Mouse (Mus musculus) heart, adult 8-10 months (tissue): ENCODE data around the gene Grid2. TPM values are rescaled to one million over a fixed set of nuclear protein-coding genes. Genes with fewer than 3 reads are reported as not detected.
"Not testable (repeated sequence)": the region's sequence is repeated elsewhere in the genome, so short reads cannot be mapped to it uniquely, and the experiment has no call there.

Experiments used
- DNase-seq: peaks from one replicate; pipeline ENCODE4 v3.0.0; 2022; ENCODE audit warnings: low spot score
- total RNA-seq, 4 experiments: library from RNA; stranded (reverse); gene quantifications; 2 replicates each; pipeline ENCODE4 v1.2.4; 2022

The Grid2 gene
- total RNA-seq: under 1 TPM in 3 of 4 experiments, not detected in 1; 0.03 to 0.16 (median 0.09) TPM

DNA sequence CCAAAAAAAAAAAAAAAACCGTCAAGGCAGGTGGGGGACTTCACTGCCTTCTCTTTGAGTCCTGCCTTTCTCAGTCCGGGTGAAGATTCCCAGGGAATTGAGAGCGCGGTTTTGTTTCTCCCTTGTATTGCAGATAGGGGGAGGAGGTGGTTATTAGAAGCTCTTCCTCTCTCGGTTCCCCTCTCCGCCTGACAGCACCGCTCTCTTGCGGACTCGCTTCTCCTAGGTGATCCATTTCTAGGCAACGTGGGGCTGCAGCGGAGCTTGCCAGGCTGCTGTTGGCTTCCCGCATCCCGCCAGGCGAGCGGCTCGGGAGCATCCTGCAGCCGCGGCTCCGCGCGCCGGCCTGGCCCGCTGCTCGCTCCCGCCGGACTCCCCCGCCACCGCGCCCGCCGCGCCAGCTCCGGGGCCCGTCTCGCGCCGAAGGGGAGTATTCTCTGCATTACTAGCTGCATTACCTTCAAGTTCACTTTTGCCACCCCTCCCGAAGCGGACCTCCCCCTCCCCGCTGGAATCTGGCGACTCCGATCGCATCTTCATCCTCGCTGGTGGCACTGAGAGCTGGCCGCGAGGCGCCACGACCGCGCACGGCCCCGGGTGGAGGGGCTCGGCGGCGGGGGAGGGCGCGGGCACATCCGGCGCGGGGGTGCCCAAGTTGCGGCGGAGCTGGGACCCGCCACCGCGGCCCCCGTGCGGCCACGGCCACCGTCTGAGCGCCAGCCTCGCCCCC lies at the start of gene Grid2:
Grid2 (plus strand) TSS at position 51 of the 730 bp plus-strand sequence.
- DNase-seq: no peak

DNA sequence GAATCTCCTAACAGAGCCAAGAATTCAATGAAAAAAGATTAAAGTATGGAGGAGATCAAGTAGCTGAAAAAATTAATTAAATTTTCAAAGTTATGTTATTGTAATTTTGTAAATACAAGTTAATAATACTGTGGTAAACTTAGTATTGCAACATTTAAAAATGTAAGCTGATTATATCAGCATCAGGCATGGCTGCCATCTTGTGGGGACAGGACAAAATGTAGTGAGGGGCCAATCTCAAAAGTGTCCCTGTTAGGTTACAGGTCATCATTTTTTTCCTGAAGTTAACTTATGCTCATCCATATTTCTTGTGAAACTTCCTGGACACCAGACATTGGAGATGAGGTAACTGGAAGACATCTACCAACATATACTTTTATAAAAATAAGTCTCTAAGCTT lies 4.9 kb upstream of the Grid2 start:
- DNase-seq: no peak

DNA sequence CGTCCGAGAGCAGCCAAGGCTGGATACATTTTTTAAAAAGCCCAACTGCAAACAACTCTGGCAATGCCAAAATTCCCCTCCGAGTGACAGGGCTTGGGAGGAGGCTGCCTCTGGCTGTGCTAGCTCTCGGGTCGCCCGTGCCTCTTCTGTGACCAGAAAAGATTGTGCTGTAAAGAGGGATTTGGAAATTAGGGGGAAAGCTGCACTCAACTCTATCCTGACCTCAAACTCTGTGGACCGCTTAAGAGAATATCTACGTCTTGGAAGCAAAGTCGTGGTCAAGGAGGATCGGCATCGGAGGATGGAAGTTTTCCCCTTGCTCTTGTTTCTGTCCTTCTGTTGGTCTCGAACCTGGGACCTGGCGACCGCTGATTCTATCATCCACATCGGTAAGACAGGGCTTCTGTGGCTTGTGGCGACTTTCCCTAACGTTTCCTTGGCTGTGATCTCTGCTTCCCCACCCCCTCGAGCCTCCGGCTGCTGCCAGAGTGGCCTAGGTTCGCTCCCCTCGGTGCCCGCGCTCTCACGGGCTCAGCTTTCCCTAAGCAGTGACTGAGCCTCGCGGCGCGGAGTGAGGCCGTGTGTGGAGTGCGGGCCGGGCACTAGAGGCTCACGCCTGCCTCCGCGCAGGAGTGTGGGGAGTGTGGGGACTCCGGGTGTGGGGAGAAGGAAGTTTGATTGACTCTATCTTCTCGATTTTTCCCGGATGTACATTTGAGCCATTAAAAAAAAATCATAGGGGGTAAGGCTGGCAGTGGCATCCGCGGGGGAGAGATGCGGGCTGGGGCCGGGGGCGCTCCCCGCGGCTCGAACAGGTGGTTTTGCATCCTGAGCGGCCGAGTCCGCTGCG lies 1.1 kb downstream of the Grid2 start:
- no peak for DNase-seq

DNA sequence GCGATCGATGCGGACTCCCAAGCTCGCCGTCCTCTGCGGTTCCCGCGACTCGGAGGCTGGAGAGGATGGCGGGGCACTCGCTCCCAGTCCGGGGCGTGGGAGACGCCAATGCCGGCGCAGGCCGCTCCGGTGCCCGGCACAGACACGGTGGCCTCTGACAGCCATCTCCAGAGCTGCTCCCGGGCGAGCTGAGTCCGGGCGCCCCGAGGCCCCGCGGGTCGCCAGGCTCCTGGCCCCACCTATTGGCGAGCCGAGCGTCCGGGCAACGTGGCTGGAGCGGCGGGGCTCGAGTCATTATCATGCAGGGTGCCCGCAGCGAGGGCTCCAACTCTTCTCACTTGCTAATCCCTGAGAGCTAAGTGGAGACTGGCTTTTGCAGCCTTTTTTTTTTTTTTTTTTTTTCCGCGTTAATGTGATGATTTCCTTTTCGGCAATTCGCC lies 1.8 kb downstream of the Grid2 start:
- no peak for DNase-seq

DNA sequence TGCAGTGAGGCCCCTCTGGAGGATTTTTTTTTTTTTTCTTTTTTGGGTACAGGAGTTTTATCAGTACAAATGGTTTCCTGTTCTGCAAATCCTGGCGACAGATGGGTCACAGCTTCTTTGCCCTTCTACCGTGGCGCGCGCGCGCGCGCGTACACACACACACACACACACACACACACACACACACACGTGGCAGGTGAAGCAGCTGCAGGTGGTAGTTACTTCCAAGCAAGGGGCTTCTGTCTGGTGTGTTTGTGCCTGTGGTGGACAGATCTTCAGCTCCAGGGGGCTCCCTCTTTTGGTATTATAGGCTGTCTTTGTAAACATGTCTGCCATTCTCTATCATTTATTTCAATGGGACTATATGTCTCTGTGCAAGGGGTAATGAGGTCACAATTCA lies 2.2 kb downstream of the Grid2 start:
- no peak for DNase-seq

GRCm38 (mm10) chr6:63259764-63260163 lies 4.1 kb downstream of the Grid2 start:
- no peak for DNase-seq

DNA sequence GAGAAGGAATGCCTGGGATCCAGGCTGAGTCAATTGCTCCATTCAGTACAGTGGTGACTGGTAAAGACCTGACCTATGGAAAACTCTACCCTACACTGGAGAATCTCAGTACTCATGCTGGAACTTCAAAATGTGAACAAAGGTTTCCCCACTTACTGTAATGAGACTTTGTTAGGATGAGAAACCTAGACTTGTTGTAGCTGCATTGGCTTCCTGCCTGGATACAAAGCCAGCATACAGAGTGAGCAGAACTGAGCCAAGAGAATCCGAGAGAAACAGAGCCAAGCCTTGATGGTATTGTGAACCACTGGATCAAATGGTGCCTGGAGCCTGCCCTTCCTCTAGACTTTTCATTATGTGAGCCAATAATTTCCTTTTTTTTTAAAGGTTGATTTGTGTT lies 28.7 kb downstream of the Grid2 start:
- DNase-seq: no peak

- DNase-seq: no peak
Measured at GRCm38 (mm10) chr6:63342438-63343004, 86.8 kb downstream of the Grid2 start.

GRCm38 (mm10) chr6:63347015-63347414 lies 91.3 kb downstream of the Grid2 start:
- no peak for DNase-seq

DNA sequence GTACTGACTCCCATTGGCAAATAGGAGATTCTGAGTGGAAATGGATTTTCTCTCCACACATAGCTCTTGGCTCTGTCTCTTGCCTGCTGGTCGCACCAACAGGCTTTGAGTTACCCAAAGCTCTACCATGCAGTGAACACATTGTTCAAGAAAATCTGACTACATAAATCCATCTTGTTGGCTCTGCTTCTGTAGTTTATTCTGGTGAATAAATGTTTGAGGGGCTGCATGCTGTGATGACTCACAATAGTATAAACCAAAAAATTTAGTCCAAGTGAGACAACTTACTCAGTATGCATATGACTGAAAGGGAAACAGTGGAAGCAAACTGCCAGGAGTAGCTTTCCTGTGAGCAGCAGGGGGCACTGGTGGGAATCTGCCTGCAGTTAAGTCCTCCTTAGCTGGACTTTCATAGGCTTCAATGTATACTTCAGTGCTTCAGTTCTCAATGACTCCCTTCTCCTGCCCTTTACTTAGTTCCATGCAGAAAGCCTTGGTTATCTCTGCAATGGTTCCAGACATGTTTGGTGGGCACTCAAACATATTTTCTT lies 125.5 kb downstream of the Grid2 start:
- DNase-seq: no peak

- no peak for DNase-seq
Measured at GRCm38 (mm10) chr6:63401698-63402097, 146.0 kb downstream of the Grid2 start.

GRCm38 (mm10) chr6:63417534-63417933 lies 161.9 kb downstream of the Grid2 start:
- no peak for DNase-seq

GRCm38 (mm10) chr6:63432751-63433150 lies 177.1 kb downstream of the Grid2 start:
- no peak for DNase-seq

GRCm38 (mm10) chr6:63448175-63448574 lies 192.5 kb downstream of the Grid2 start:
- DNase-seq: no peak

DNA sequence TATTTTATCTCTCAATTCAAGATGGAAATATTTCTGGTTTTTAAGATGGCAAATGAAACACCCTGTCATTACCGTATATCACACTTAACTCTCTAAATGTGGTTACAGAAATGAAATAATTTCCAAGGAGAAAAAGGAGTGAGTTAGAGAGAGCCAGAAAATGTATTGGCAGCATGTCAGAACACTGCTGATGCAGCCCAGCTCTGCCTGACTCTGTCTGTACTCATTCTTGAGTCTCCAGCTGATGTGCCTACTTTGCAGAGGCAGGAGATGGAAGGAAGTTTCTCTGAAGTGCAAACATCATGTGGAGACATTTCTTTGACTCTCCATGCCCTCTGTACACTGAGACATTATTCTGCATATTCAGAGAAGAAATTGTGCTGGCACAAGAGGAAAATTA lies 226.5 kb downstream of the Grid2 start:
- DNase-seq: no peak

GRCm38 (mm10) chr6:63515016-63515415 lies 259.3 kb downstream of the Grid2 start:
- DNase-seq: peak; percentile 1

- DNase-seq: no peak
Measured at GRCm38 (mm10) chr6:63515957-63516356, 260.3 kb downstream of the Grid2 start.

GRCm38 (mm10) chr6:63531751-63532150 lies 276.1 kb downstream of the Grid2 start:
- DNase-seq: no peak

- DNase-seq: no peak
Measured at GRCm38 (mm10) chr6:63532901-63533300, 277.2 kb downstream of the Grid2 start.

DNA sequence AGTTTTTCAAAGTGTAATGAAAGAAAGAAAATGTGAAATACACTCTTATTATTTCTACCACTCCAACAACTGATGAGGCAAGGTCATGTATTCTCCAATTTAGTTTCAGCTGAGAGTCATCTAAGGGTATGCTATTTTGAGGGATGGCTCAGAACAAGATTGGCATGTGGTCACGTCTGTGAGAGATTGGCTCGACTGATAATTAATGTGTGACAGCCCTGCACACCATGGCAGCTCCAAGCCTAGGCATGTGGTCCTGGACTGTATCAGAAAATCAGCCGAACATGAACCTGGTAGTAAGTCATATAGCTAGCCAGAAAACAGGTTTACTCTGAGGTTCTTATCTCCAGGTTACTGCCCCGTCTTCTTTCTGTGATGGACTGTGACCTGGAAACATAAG lies 292.1 kb downstream of the Grid2 start:
- DNase-seq: no peak

- DNase-seq: not testable (repeated sequence)
Measured at GRCm38 (mm10) chr6:63568741-63569140, 313.1 kb downstream of the Grid2 start.

DNA sequence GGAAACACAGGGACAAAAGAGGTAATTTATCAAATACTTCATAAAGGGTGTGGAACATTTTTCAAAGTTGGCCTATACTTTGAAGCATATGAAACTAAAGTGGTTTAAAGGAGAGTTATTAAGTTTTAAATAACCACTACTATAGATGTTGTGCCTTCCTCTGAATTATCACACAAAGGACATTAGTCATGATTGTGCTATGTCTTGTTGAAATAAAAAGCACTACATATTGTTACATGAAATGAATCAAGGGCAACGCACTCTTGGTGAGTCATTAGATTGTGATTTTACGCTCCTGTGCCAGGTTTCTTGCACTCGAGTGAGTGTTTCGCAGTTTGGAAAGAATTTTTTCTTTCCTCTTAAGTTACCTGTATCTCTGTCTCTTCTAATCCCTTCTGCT lies 335.0 kb downstream of the Grid2 start:
- DNase-seq: no peak
